Comparison of ENCODE assay signal across 20 mouse cellular contexts in genomic region chr7:72159513-72160063, GRCm38 (mm10).
DNase-seq lines count a peak whose midpoint lies in the region.
"Had no signal": no experiment of that assay in that cellular context is flagged by ENCODE, and none has a peak within 500 bp of the region (broad histone marks: within the 10 kb centered on the region; RNA-seq: fewer than 3 reads in every experiment).

No protein-coding gene starts in this region.

- 71% methylated on average over 4 of the region's 4 CpGs for WGBS in hindbrain, embryonic 10.5 days

- peaks cover 15% of the 10 kb centered on the region for H3K4me1 ChIP-seq in hindbrain, embryonic 10.5 days (replicated peaks)
- H3K4me1 ChIP-seq: embryonic facial prominence, embryonic 13.5 days; forebrain, embryonic 15.5 days; hindbrain, embryonic 12.5 days; limb, embryonic 15.5 days; stomach, embryonic 15.5 days had no signal

- DNase-seq in adrenal gland, adult 8-10 months, result peak; percentile 7
- no peak for DNase-seq in adrenal gland, postnatal 4 days (ENCODE audit: low spot score in 2 of 2)
- DNase-seq in embryo, embryonic 10.5 days (ENCODE audit: low spot score), result peak; percentile 45
- peak; percentile 26 for DNase-seq in kidney, adult 9 months
- DNase-seq in kidney, postnatal 25 days, result peak; percentile 57 to 63
- no peak for DNase-seq in thymus, postnatal 14 days
- no peak for DNase-seq in hindbrain, embryonic 10.5 days (ENCODE audit: low spot score)
- DNase-seq: cerebellum, adult 2 months; gastrocnemius, postnatal 14 days; layer of hippocampus, postnatal 36 days; lung, postnatal 14 days; midbrain, embryonic 14.5 days; right cerebral cortex, postnatal 14 days; thymus, adult 2 months had no signal

- no peaks in the 10 kb centered on the region for H3K27me3 ChIP-seq in hindbrain, embryonic 10.5 days (ENCODE audit: insufficient read depth, poor library complexity, severe bottlenecking)
- H3K27me3 ChIP-seq: embryonic facial prominence, embryonic 13.5 days; forebrain, embryonic 15.5 days; hindbrain, embryonic 12.5 days; limb, embryonic 15.5 days; Patski; stomach, embryonic 15.5 days had no signal

- H3K36me3 ChIP-seq in hindbrain, embryonic 10.5 days, result no peaks in the 10 kb centered on the region
- H3K36me3 ChIP-seq: embryonic facial prominence, embryonic 13.5 days; forebrain, embryonic 15.5 days; hindbrain, embryonic 12.5 days; limb, embryonic 15.5 days; stomach, embryonic 15.5 days had no signal

- no peak overlapping the region for H3K4me3 ChIP-seq in hindbrain, embryonic 10.5 days
- H3K4me3 ChIP-seq: embryonic facial prominence, embryonic 13.5 days; forebrain, embryonic 15.5 days; hindbrain, embryonic 12.5 days; limb, embryonic 15.5 days; stomach, embryonic 15.5 days had no signal

- H3K9me3 ChIP-seq in hindbrain, embryonic 10.5 days, result no peaks in the 10 kb centered on the region
- H3K9me3 ChIP-seq: embryonic facial prominence, embryonic 13.5 days; forebrain, embryonic 15.5 days; hindbrain, embryonic 12.5 days; limb, embryonic 15.5 days; stomach, embryonic 15.5 days had no signal

- no peak overlapping the region for H3K27ac ChIP-seq in hindbrain, embryonic 10.5 days
- H3K27ac ChIP-seq: embryonic facial prominence, embryonic 13.5 days; forebrain, embryonic 15.5 days; hindbrain, embryonic 12.5 days; limb, embryonic 15.5 days; stomach, embryonic 15.5 days had no signal

Comparison
In these comparisons a context has a peak if more than half of its experiments do, and no peak if none do; other contexts are left out.
1. DNase-seq: peak in adrenal gland, adult 8-10 months (single experiment), embryo, embryonic 10.5 days (single experiment), kidney, adult 9 months (single experiment) and kidney, postnatal 25 days (2 of 2); none in adrenal gland, postnatal 4 days (0 of 2), thymus, postnatal 14 days (single experiment) and hindbrain, embryonic 10.5 days (single experiment).